Mouse (Mus musculus): ENCODE results near the gene Cacng3. TPM values are rescaled to one million over a fixed set of nuclear protein-coding genes. Genes with fewer than 3 reads are reported as not detected.

Gene Cacng3
- total and polyA plus RNA-seq, 2 experiments from 2014 or later = 20.9 to 37.1 TPM

DNA sequence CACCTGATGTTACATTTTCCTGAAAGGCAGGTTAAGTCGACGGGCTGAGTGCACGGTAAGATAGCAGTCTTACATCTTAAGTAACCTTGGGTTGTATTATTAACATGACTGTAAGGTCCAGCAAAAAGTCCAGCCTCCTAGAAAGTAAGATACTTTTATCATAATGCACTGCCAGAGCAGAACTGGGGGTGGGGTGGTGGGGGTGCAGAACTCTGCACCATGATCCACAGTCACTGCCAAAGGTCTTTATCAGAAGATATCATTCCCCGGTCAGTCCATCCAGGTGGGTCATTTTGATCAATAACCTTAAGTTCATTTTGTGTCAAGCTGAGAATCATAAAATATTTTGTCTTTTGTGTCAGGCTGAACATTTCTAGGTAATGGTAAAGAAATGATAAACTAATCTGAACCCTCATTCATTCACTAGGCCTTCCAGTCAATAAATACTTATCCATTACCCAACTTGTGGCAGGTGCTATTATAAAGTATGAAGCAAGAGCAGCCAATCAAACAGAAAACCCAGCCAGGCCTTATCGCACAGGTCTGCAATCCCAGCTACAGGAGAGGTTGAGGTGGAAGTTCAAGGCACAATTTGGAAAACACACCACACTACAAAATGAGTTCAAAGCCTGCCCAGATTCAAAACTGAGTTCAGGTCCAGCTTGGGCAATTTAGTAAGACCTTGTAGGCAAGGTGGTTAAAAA lies 12.7 kb upstream of the Cacng3 start:
- Histone ChIP-seq H3K27me3 (ENCODE audit: insufficient read depth, low read length) (no peaks in the 10 kb centered on the region), H3K4me2 (ENCODE audit: low read depth, low read length, poor library complexity, severe bottlenecking) (no peak overlapping the region), H3K9me3 (ENCODE audit: low read length) (no peaks in the 10 kb centered on the region), H3K36me3 (ENCODE audit: insufficient read depth, low read length) (no peaks in the 10 kb centered on the region), H3K4me1 (ENCODE audit: insufficient read depth, low read length) (no peaks in the 10 kb centered on the region), H3K27ac (ENCODE audit: low read depth, low read length) (no peak overlapping the region), H3K9ac (replicated peaks; ENCODE audit: low read length, poor library complexity, severe bottlenecking) (no peak overlapping the region), H3K4me3 (ENCODE audit: low read depth, low read length) (no peak overlapping the region)
- ATAC-seq (ENCODE audit: low FRiP score) (no peak), DNase-seq (ENCODE audit: low spot score) (no peak)
- no peak for TF ChIP-seq CTCF (IDR thresholded peaks at IDR 0.05)
- WGBS = 93% methylated on average over 5 of the region's 5 CpGs

DNA sequence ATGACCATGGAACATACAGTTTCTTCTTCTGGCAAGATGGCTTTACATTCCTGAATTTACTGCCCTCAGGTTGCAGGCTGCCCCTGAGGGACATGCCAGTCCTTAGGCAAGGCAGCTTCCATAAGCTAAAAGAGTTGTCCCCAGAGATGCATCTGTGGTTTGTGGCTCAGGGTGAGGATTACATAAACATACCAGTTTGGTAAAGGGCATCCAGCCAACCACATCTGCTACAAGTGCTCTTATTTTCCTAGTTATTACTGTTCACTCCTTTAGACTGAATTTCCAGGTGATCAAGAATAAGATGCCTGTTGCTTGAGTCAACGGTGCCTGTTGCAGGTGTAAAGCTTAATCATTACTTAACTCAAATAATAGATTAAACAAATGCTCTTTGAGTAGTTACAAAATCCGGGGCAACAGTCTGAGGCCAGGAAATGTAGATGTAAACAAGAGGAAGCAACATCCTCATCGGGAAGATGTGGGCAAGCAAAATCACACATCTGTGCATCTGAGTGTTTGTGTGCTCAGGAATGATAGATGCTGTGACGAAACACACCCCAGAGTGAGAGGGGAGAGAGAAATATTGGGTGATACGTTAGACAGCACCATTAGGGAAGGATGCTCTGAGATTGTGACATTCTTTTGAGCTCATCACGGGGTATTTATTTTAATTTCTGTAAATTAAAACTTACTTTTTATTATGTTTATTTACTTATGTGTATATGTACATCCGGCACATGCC lies 4.8 kb upstream of the Cacng3 start:
- Histone ChIP-seq H3K4me3 (ENCODE audit: low read depth, low read length) (no peak overlapping the region), H3K4me2 (ENCODE audit: low read depth, low read length, poor library complexity, severe bottlenecking) (no peak overlapping the region), H3K4me1 (ENCODE audit: insufficient read depth, low read length) (no peaks in the 10 kb centered on the region), H3K27ac (ENCODE audit: low read depth, low read length) (no peak overlapping the region), H3K27me3 (ENCODE audit: insufficient read depth, low read length) (no peaks in the 10 kb centered on the region), H3K36me3 (ENCODE audit: insufficient read depth, low read length) (no peaks in the 10 kb centered on the region), H3K9me3 (ENCODE audit: low read length) (no peaks in the 10 kb centered on the region), H3K9ac (replicated peaks; ENCODE audit: low read length, poor library complexity, severe bottlenecking) (no peak overlapping the region)
- DNase-seq (ENCODE audit: low spot score) (no peak), ATAC-seq (ENCODE audit: low FRiP score) (no peak)
- TF ChIP-seq CTCF (IDR thresholded peaks at IDR 0.05) = no peak
- 82% methylated on average over 7 of the region's 7 CpGs for WGBS

DNA sequence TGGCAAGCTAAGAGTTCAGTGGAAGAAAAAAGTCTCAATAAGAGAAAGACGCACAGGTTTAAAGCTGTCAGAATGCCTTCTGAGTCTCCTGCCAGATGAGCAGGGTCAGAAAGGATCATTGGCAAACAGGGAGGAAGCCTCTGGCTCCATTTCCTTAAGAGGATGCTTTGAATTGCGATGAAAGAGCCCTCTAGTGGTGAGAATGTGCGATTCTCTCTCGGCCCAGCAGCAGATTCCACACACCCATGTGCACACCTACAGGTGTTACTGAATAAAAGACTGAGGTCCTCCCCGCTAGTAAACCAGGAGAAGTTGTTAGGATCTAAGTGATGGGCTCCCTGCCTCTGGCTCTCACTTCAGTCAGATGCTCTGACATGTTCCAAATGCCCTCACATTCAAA lies 2.4 kb upstream of the Cacng3 start:
- Histone ChIP-seq H3K4me2 (ENCODE audit: low read depth, low read length, poor library complexity, severe bottlenecking) (no peak overlapping the region), H3K9ac (replicated peaks; ENCODE audit: low read length, poor library complexity, severe bottlenecking) (no peak overlapping the region), H3K27me3 (ENCODE audit: insufficient read depth, low read length) (no peaks in the 10 kb centered on the region), H3K4me3 (ENCODE audit: low read depth, low read length) (no peak overlapping the region), H3K27ac (ENCODE audit: low read depth, low read length) (no peak overlapping the region), H3K9me3 (ENCODE audit: low read length) (no peaks in the 10 kb centered on the region), H3K36me3 (ENCODE audit: insufficient read depth, low read length) (no peaks in the 10 kb centered on the region), H3K4me1 (ENCODE audit: insufficient read depth, low read length) (no peaks in the 10 kb centered on the region)
- TF ChIP-seq CTCF (IDR thresholded peaks at IDR 0.05) = peak; percentile 81
- DNase-seq (ENCODE audit: low spot score) = peak; percentile 64
- WGBS = 26% methylated on average over 5 of the region's 5 CpGs
- ATAC-seq (ENCODE audit: low FRiP score) = no peak

- no peak; the same call in 1 of the 2 replicates for TF ChIP-seq CTCF (IDR thresholded peaks at IDR 0.05)
- ATAC-seq (ENCODE audit: low FRiP score) (peak; percentile 68; the same call in 1 of the 2 replicates), DNase-seq (ENCODE audit: low spot score) (peak; percentile 89)
- Histone ChIP-seq H3K4me2 (ENCODE audit: low read depth, low read length, poor library complexity, severe bottlenecking) (peak overlapping the region; percentile 84), H3K9me3 (ENCODE audit: low read length) (no peaks in the 10 kb centered on the region), H3K27me3 (ENCODE audit: insufficient read depth, low read length) (no peaks in the 10 kb centered on the region), H3K9ac (replicated peaks; ENCODE audit: low read length, poor library complexity, severe bottlenecking) (peak overlapping the region; percentile 47), H3K4me1 (ENCODE audit: insufficient read depth, low read length) (0 out of 2 replicates have a peak, but pooled peaks cover 3% of the 10 kb centered on the region), H3K4me3 (ENCODE audit: low read depth, low read length) (peak overlapping the region; percentile 40), H3K27ac (ENCODE audit: low read depth, low read length) (0 out of 2 replicates have a peak overlapping the region, but pooled peaks have one; percentile 48), H3K36me3 (ENCODE audit: insufficient read depth, low read length) (no peaks in the 10 kb centered on the region)
- 5% methylated on average over 42 of the region's 45 CpGs for WGBS
These were observed 765 bp downstream of the Cacng3 start for GRCm38 (mm10) chr7:122670873-122671641.

DNA sequence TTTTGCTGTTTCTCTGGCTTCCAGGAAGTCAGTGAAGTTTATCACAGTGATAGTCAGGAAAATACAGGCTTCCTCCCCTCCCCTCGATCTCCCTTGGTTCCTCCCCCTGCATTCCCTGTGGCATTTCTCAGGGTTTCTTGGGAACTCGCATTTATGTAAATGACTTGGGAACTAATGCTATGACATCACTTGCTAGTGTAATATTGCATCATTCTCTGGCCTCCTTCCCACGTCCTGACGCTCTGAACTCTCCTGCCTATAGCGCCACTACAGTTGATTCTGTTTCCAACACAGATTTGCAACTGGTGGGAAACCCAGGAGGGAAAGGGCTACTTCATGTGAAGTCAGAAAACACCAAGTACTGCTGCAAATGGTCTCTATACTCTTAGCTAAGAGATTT lies 2.7 kb downstream of the Cacng3 start:
- Histone ChIP-seq H3K4me1 (ENCODE audit: insufficient read depth, low read length) (0 out of 2 replicates have a peak, but pooled peaks cover 3% of the 10 kb centered on the region), H3K4me3 (ENCODE audit: low read depth, low read length) (peak overlapping the region; percentile 40), H3K9ac (replicated peaks; ENCODE audit: low read length, poor library complexity, severe bottlenecking) (no peak overlapping the region), H3K36me3 (ENCODE audit: insufficient read depth, low read length) (no peaks in the 10 kb centered on the region), H3K9me3 (ENCODE audit: low read length) (no peaks in the 10 kb centered on the region), H3K27ac (ENCODE audit: low read depth, low read length) (no peak overlapping the region), H3K4me2 (ENCODE audit: low read depth, low read length, poor library complexity, severe bottlenecking) (peak overlapping the region; percentile 84), H3K27me3 (ENCODE audit: insufficient read depth, low read length) (no peaks in the 10 kb centered on the region)
- peak; percentile 35 for DNase-seq (ENCODE audit: low spot score)
- peak; percentile 40; the same call in 1 of the 2 replicates for TF ChIP-seq CTCF (IDR thresholded peaks at IDR 0.05)
- no peak for ATAC-seq (ENCODE audit: low FRiP score)
- WGBS = 38% methylated on average over 5 of the region's 5 CpGs

Measured in midbrain, postnatal 0 days (tissue).